Mouse (Mus musculus): ENCODE data around the gene Gm7137.
"Not testable (repeated sequence)": the region's sequence is repeated elsewhere in the genome, so short reads cannot be mapped to it uniquely, and the experiment has no call there.

The Gm7137 gene

DNA sequence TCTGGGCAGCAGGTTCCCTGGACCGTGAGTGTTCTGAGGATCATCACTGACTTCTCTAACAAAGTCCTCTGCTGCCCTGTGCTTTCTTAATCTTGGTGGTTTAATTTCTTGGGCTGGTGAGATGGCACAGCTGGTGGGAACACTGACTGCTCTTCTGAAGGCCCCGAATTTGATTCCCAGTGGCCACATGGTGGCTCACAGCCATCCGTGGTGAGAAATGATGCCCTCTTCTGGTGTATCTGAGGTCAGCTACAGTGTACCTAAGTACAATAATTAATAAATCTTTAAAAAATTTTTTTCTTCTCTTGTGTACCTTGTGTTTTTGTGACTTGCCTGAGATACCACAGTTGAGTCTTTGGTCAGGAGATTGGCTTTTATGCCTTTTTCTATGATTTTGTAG is 35.7 kb downstream of the Gm7137 start:
- DNase-seq (ENCODE audit: low read depth, low spot score) = not testable (repeated sequence)

GRCm38 (mm10) chr10:77751254-77751653 is 36.7 kb downstream of the Gm7137 start, which contains the start of gene Gm9736:
Gene Gm9736 (minus strand): TSS chr10:77751354.
- DNase-seq (ENCODE audit: low read depth, low spot score) = not testable (repeated sequence)

- DNase-seq (ENCODE audit: low read depth, low spot score) = not testable (repeated sequence)
These were observed 37.3 kb downstream of the Gm7137 start for GRCm38 (mm10) chr10:77750686-77751085.

GRCm38 (mm10) chr10:77741924-77742688 is 45.9 kb downstream of the Gm7137 start, which contains the start of gene Gm18596:
Gene Gm18596 (minus strand): TSS chr10:77742638.
- DNase-seq (ENCODE audit: low read depth, low spot score) = not testable (repeated sequence)

DNA sequence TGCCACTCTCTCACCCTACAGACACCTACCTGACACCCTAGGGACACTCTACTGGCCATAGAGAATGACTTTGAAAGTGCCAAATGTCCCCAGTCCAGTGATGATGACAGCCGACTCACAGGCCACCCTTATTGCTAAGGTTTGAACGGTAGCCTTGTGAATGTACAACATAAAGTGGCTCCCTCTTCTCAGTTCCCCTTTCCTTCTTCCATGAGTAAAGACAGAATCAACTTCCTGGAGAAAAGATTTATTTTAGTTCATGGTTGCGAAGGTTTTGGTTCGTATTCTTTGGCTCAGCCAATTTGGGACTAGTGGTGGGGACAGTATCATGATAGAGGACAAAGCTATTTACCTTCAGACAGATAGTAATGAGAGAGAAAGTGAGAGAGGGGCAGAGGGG is 49.1 kb downstream of the Gm7137 start:
- no peak for DNase-seq (ENCODE audit: low read depth, low spot score)

All from WW6 (cell line).